Comparison of ENCODE assay signal across 16 mouse cellular contexts in genomic region chr3:18738946-18739345, GRCm38 (mm10).
A peak's percentile ranks its signal among the peaks of the same experiment; 100 is the strongest.
DNase-seq lines count a peak whose midpoint lies in the region; TF ChIP-seq lines count a peak whose summit lies in the region.
"Had no signal": no experiment of that assay in that cellular context is flagged by ENCODE, and none has a peak within 500 bp of the region (broad histone marks: within the 10 kb centered on the region; RNA-seq: fewer than 3 reads in every experiment).

No protein-coding gene starts in this region.

- H3K36me3 ChIP-seq in kidney, adult 2 months (ENCODE audit: control insufficient read depth, insufficient read depth, low read length): no peaks in the 10 kb centered on the region
- H3K36me3 ChIP-seq: G1E had no signal

- H3K27ac ChIP-seq in kidney, adult 2 months (ENCODE audit: insufficient read depth, low read depth, low read length): no peak overlapping the region

- H3K27me3 ChIP-seq in kidney, adult 2 months (replicated peaks; ENCODE audit: control insufficient read depth, insufficient read depth, low read length): no peaks in the 10 kb centered on the region
- H3K27me3 ChIP-seq: CH12.LX had no signal

- TF ChIP-seq CTCF in kidney, adult 2 months (conservative IDR thresholded peaks at IDR 0.05; ENCODE audit: insufficient read depth, insufficient read length, low read depth, low read length): no peak

- H3K4me1 ChIP-seq in kidney, adult 2 months (ENCODE audit: control insufficient read depth, insufficient read depth, low read length): no peaks in the 10 kb centered on the region

- peak; percentile 65 for DNase-seq in kidney, adult 2 months
- no peak for DNase-seq in kidney, postnatal 10 days
- peak; percentile 63 for DNase-seq in kidney, adult 9 months
- DNase-seq in kidney, adult 11 months: no peak
- DNase-seq: adrenal gland, adult 2 months; adrenal gland, adult 8-10 months; adrenal gland, postnatal 10 days; adrenal gland, postnatal 14 days; adrenal gland, postnatal 25 days; adrenal gland, postnatal 36 days; B cell, adult 2 months; cerebellum, adult 11 months; cerebellum, adult 11-12 months; cerebellum, adult 18-20 months had no signal

- H3K4me3 ChIP-seq in kidney, adult 2 months (ENCODE audit: insufficient read depth, low read depth, low read length): no peak overlapping the region

- no peak for TF ChIP-seq POLR2A in kidney, adult 2 months (IDR thresholded peaks at IDR 0.05; ENCODE audit: low read depth, low read length)

Comparison
In these comparisons a context has a peak if more than half of its experiments do, and no peak if none do; other contexts are left out.
1. DNase-seq: peak in kidney, adult 2 months (single experiment) and kidney, adult 9 months (single experiment); none in kidney, postnatal 10 days (single experiment) and kidney, adult 11 months (single experiment).